Mouse (Mus musculus): ENCODE results near the gene C2cd2. TPM values are rescaled to one million over a fixed set of nuclear protein-coding genes. Genes with fewer than 3 reads are reported as not detected.

C2cd2 gene
- polyA plus RNA-seq, 1 experiment: not detected

DNA sequence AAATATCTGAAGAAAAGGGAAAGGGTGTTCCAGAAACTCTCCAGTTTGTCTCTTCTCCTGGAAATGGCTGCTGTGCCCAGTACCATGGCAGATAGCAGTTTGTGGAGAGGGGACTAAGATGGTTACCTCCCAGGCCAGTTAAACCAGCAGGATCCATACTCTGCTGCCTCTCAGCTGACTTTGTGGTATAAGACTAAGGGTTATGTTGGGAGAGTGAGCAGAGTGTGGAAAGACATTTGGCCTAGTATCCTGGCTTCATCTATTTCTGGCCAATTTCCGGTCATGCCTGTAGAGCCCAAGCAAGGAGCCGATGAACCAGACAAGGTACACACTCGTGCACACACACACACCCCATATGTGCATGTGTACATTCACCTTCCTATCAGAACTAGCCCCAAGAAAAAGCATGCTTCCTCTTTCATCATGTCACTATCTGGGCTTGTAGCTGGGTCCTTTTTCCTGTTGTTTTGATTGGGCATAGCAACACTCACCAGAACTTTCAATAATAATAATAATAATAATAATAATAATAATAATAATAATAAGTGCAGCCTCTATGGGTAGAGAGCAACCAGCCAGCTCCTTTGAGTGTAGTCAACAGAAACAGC is 35.0 kb downstream of the C2cd2 start:
- TF ChIP-seq CTCF (IDR thresholded peaks at IDR 0.05; ENCODE audit: insufficient read depth, low read depth, low read length) (no peak), POLR2A (IDR thresholded peaks at IDR 0.05; ENCODE audit: insufficient read depth, low read depth, low read length) (no peak)
- H3K4me1 ChIP-seq (ENCODE audit: control insufficient read depth, insufficient read depth, low read length): no peaks in the 10 kb centered on the region
- WGBS: 88% methylated on average over 3 of the region's 3 CpGs
- no peak overlapping the region for H3K27ac ChIP-seq (ENCODE audit: insufficient read depth, low read depth, low read length)
- H3K4me3 ChIP-seq (ENCODE audit: insufficient read depth, low read depth, low read length): no peak overlapping the region

GRCm38 (mm10) chr16:97926381-97926780 is 36.0 kb downstream of the C2cd2 start:
- no peak for TF ChIP-seq POLR2A (IDR thresholded peaks at IDR 0.05; ENCODE audit: insufficient read depth, low read depth, low read length)
- no peak for TF ChIP-seq CTCF (IDR thresholded peaks at IDR 0.05; ENCODE audit: insufficient read depth, low read depth, low read length)
- WGBS: 89% methylated on average over 9 of the region's 9 CpGs
- H3K4me1 ChIP-seq (ENCODE audit: control insufficient read depth, insufficient read depth, low read length): no peaks in the 10 kb centered on the region
- no peak overlapping the region for H3K4me3 ChIP-seq (ENCODE audit: insufficient read depth, low read depth, low read length)
- H3K27ac ChIP-seq (ENCODE audit: insufficient read depth, low read depth, low read length): no peak overlapping the region

DNA sequence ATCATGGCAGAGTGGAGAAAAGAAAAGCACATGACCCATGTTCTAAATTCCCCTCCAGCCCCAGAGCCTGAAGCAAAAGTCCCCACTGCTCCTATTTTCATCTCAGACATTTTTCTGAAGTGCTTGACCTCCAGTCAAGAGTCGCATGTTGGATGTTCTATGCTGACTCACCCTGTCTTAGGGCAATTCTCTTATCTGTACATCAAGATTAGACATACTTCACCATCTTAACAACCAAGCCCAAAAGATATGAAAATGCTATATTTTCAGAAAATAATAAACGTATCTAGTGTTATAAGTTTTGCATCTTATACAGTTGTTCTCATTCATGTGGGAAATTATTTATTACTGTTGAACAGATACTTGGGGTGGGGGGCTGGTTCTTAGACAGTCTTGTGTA is 36.6 kb downstream of the C2cd2 start:
- no peak for TF ChIP-seq POLR2A (IDR thresholded peaks at IDR 0.05; ENCODE audit: insufficient read depth, low read depth, low read length)
- Histone ChIP-seq H3K4me1 (ENCODE audit: control insufficient read depth, insufficient read depth, low read length) (no peaks in the 10 kb centered on the region), H3K4me3 (ENCODE audit: insufficient read depth, low read depth, low read length) (no peak overlapping the region), H3K27ac (ENCODE audit: insufficient read depth, low read depth, low read length) (no peak overlapping the region)
- WGBS: 88% methylated on average over 2 of the region's 2 CpGs

DNA sequence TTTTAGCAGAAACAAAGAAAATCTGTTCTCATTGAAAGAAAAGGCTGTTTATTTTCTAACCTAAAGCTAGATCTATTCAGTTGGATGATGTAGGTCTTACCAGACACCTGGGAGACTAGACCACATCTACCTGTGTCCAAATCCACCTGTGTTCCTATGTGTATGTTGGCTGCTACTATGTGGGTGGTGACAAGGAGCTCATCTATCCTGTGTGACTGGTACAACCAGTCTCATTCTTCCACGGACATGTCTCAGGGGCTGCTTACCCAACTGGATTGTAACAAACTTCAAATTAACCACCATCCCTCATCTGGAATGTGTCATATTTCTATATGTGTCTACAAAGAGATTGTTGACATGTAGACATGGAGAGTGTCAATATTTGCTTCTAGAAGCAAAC is 38.7 kb downstream of the C2cd2 start:
- H3K27ac ChIP-seq (ENCODE audit: insufficient read depth, low read depth, low read length): no peak overlapping the region
- H3K4me1 ChIP-seq (ENCODE audit: control insufficient read depth, insufficient read depth, low read length): no peaks in the 10 kb centered on the region
- no peak overlapping the region for H3K4me3 ChIP-seq (ENCODE audit: insufficient read depth, low read depth, low read length)
- TF ChIP-seq POLR2A (IDR thresholded peaks at IDR 0.05; ENCODE audit: insufficient read depth, low read depth, low read length): no peak
- no peak for TF ChIP-seq CTCF (IDR thresholded peaks at IDR 0.05; ENCODE audit: insufficient read depth, low read depth, low read length)
- 89% methylated on average over 1 of the region's 1 CpGs for WGBS

GRCm38 (mm10) chr16:97922779-97923126 is 39.6 kb downstream of the C2cd2 start:
- 0% methylated on average over 9 of the region's 9 CpGs for WGBS
- TF ChIP-seq POLR2A (IDR thresholded peaks at IDR 0.05; ENCODE audit: insufficient read depth, low read depth, low read length): no peak
- TF ChIP-seq CTCF (IDR thresholded peaks at IDR 0.05; ENCODE audit: insufficient read depth, low read depth, low read length): no peak
- H3K4me1 ChIP-seq (ENCODE audit: control insufficient read depth, insufficient read depth, low read length): no peaks in the 10 kb centered on the region
- H3K4me3 ChIP-seq (ENCODE audit: insufficient read depth, low read depth, low read length): peak overlapping the region; percentile 82
- H3K27ac ChIP-seq (ENCODE audit: insufficient read depth, low read depth, low read length): no peak overlapping the region

- TF ChIP-seq CTCF (IDR thresholded peaks at IDR 0.05; ENCODE audit: insufficient read depth, low read depth, low read length) (no peak), POLR2A (IDR thresholded peaks at IDR 0.05; ENCODE audit: insufficient read depth, low read depth, low read length) (peak; percentile 71)
- no peak overlapping the region for H3K27ac ChIP-seq (ENCODE audit: insufficient read depth, low read depth, low read length)
- H3K4me3 ChIP-seq (ENCODE audit: insufficient read depth, low read depth, low read length): peak overlapping the region; percentile 82
- H3K4me1 ChIP-seq (ENCODE audit: control insufficient read depth, insufficient read depth, low read length): no peaks in the 10 kb centered on the region
- WGBS: under 1% methylated on average over 75 of the region's 75 CpGs
Observed at GRCm38 (mm10) chr16:97921961-97922778, 40.2 kb downstream of the C2cd2 start.

GRCm38 (mm10) chr16:97920621-97921020 is 41.8 kb downstream of the C2cd2 start:
- H3K4me1 ChIP-seq (ENCODE audit: control insufficient read depth, insufficient read depth, low read length): no peaks in the 10 kb centered on the region
- H3K4me3 ChIP-seq (ENCODE audit: insufficient read depth, low read depth, low read length): no peak overlapping the region
- WGBS: 97% methylated on average over 1 of the region's 1 CpGs
- no peak overlapping the region for H3K27ac ChIP-seq (ENCODE audit: insufficient read depth, low read depth, low read length)
- no peak for TF ChIP-seq POLR2A (IDR thresholded peaks at IDR 0.05; ENCODE audit: insufficient read depth, low read depth, low read length)
- TF ChIP-seq CTCF (IDR thresholded peaks at IDR 0.05; ENCODE audit: insufficient read depth, low read depth, low read length): no peak

- 58% methylated on average over 2 of the region's 2 CpGs for WGBS
- no peak overlapping the region for H3K27ac ChIP-seq (ENCODE audit: insufficient read depth, low read depth, low read length)
- no peaks in the 10 kb centered on the region for H3K4me1 ChIP-seq (ENCODE audit: control insufficient read depth, insufficient read depth, low read length)
- H3K4me3 ChIP-seq (ENCODE audit: insufficient read depth, low read depth, low read length): no peak overlapping the region
- TF ChIP-seq CTCF (IDR thresholded peaks at IDR 0.05; ENCODE audit: insufficient read depth, low read depth, low read length) (no peak), POLR2A (IDR thresholded peaks at IDR 0.05; ENCODE audit: insufficient read depth, low read depth, low read length) (no peak)
Observed at GRCm38 (mm10) chr16:97919793-97920192, 42.6 kb downstream of the C2cd2 start.

GRCm38 (mm10) chr16:97912873-97913272 is 49.5 kb downstream of the C2cd2 start:
- TF ChIP-seq POLR2A (IDR thresholded peaks at IDR 0.05; ENCODE audit: insufficient read depth, low read depth, low read length): no peak
- TF ChIP-seq CTCF (IDR thresholded peaks at IDR 0.05; ENCODE audit: insufficient read depth, low read depth, low read length): no peak
- H3K27ac ChIP-seq (ENCODE audit: insufficient read depth, low read depth, low read length): no peak overlapping the region
- no peaks in the 10 kb centered on the region for H3K4me1 ChIP-seq (ENCODE audit: control insufficient read depth, insufficient read depth, low read length)
- H3K4me3 ChIP-seq (ENCODE audit: insufficient read depth, low read depth, low read length): no peak overlapping the region

Measured in olfactory bulb, adult 2 months (tissue).